Mouse (Mus musculus) mature B cell (primary cell): Measurements from ENCODE around the gene Nxf1.
"Not testable (repeated sequence)": the region's sequence is repeated elsewhere in the genome, so short reads cannot be mapped to it uniquely, and the experiment has no call there.

Experiments
- in situ Hi-C: fragments of 300-500 bp; cut with MboI; formaldehyde crosslinking; loops from 2 replicates; pipeline ENCODE4 v1.14.3; 2019

Gene Nxf1

DNA sequence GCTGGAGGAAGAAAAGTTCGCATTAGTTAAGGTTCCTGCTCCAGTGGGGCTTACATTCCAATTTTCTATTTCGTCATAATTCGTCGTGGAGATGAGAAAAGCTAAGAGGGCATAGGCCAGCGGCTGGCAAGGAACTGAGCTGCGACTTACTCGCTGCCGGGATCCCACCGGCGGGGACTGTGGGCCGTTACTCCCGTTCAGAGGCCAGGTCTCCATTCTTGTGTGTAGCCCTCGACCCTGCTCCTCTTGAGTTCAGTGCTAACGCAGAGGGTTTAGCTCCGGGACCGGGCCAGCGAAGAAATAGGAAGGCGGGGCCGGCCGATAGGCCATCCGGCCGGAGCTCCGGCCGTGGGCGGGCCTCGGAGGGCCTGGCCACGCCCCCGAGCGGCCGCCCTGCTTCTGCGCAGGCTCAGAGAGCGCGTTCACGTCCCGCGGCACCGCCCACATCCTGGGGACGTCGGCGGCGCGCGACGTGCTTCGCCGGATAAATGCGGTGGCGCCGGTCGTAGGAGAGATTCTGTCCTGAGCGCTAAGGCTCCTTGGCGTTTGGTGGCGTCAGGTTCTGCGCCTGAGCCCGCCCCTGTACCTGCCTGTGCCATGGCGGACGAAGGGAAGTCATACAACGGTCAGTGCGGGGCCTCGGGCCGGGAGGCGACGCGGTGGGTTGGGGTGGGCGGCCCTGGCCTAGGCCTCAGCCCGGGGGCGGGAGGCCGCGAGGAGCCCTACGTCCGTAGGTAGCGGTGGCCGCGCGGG is at the start of gene Nxf1:
TSS of gene Nxf1 (plus strand) at position 439 of the 753 bp plus-strand sequence.
- in situ Hi-C loops = no loop called here

DNA sequence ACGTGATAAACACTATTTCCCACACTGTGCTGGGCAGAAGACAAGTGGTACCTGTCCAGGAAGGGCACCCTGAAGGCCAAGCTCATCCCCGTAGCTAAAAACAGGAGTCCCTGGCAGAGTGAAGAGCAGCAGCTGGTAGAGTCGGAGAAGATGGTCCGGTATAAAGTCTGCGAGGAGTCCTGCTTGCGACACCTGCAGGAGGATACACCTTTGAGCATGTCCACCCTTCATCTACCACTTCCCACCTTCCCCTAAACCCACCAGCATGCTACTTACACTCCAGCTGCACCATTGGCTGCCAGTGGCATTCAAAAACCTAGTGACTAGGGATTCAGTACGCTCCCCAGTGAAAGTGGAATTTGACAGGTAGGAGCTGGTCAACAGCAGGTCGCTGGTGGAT is 47.9 kb upstream of the Nxf1 start:
- in situ Hi-C loops = no loop called here

DNA sequence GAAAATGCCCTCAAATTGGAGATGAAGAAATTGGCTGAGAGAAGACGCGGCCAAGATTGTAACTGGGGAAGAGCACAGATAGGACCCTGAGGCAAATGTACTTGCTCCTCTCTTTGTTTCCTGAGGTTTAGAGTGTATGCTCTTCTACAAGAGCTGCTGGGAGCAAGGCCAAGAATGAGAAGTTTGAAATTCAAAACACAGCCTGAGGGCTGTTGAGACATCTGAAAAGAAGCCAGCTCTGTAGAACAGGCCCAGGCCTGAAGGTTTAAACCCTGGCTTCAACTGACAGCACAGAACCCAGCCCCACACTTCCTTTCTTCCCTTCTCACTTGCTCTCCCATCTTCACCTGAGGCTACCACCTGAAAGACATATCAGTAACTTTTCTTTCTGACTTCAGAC is 46.8 kb upstream of the Nxf1 start:
- in situ Hi-C loops = no loop called here

DNA sequence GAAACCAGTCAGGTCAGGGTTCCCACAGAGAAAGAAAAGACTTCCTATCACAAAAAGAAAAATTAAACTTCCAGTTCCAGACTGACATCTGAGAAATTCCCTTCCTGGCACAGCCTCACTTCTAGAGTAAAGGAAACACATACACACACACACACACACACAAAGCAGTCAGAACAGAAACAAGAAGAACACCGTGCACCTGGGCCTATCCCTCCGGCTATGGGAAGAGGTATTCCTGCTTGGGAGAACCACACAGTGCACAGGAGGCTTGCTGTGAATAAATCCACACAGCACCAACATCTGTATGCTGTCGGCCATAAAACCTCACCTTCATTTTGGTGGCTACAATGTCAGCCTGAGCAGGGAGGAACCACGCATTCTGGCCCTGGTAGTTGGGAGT is 45.4 kb upstream of the Nxf1 start:
- in situ Hi-C loops = no loop called here

DNA sequence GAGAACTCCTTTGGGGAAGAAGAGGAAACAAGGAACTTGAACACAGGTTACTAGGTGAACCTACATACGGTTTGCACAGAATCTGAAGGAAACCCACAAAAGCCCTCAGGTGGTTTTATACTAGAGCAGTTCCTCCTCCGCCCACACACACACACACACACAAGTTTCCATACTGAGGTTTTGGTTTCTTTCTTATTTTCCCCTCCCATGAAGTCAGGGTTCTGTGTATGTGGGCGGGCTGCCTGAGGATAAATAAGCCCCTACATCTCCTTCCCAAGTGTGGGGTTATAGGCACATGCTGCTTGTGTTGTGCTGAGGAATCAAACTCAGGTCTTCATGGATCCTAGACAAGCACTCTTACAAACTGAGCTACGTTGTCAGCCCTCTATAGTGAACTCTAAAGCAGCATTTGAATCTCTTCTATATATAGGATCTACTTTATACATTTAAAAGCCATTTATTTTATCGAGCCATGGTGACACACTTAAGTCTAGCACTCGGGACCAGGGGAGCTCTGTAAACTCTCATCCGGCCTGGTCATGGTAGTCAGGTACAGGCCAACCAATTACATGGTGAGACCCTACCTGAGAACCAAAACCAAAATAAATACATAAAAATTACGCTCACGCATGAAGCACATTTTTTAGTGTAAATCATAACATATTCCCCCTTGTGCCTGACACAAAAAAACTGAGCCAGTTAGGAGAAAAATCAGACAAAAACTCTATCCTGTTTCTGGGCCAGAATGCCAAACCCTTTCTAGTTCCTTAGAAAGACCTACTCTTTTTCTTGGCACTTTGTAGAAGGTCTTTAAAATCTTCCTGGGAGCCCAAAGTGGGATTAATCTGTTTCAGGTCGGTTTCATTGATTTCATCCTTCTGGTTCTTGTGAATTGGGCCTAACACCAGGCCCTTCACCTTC is 44.7 kb upstream of the Nxf1 start:
- in situ Hi-C loops = no loop called here

DNA sequence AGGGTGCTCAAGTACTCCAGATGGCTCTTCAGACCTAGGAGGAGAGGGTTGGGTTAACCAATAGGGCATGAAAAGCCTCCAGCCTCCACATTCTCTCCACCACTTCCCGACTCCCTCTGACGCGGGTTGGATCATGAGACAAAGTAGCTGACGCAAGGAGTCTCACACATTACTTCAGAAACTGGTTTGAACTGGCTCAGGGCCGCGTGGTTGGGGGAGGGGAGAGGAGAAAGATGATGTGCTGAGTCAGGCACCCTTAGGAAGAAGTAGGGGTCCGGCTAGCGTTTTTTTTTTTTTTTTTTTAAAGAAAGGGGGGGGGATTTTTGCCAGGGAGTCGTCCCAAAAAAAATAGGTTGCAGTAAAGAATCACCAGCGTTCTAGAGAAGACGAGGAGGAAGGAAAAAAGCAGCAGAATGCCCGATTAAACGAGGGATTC is 44.0 kb upstream of the Nxf1 start:
- in situ Hi-C loops = no loop called here

DNA sequence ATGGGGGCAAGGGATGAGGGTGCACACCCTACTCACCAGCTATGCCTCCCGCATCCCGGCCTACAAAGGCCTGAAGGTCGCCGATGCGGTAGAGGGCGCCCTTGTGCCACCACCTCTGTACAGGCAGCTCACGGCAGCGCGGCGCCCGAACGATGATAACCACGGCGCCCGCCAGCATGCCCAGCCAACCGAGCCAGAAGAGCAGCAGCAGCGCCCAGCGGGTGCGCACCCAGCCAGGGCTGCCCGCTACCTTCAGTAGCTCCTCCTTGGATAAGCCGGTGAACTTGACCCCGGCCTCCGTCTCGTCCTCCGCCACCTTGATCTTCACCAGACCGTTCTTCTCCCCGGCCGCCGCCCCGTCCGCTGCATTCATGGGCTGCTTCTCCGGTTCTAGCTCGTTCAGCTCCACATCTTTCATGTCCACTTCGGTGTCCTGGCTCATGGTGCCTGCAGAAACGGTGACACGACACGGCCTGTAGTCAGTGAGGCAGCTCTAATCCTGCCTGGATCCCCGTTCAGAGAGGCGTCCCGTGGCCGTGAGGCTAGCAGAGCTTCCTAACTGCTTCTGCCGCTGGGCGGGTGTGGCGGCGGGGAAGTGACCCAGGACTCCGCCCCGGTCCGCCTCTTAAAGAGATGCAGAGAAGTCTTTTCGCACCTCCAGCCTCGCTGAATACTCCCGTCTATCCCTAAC is 43.4 kb upstream of the Nxf1 start:
- in situ Hi-C loops = no loop called here

DNA sequence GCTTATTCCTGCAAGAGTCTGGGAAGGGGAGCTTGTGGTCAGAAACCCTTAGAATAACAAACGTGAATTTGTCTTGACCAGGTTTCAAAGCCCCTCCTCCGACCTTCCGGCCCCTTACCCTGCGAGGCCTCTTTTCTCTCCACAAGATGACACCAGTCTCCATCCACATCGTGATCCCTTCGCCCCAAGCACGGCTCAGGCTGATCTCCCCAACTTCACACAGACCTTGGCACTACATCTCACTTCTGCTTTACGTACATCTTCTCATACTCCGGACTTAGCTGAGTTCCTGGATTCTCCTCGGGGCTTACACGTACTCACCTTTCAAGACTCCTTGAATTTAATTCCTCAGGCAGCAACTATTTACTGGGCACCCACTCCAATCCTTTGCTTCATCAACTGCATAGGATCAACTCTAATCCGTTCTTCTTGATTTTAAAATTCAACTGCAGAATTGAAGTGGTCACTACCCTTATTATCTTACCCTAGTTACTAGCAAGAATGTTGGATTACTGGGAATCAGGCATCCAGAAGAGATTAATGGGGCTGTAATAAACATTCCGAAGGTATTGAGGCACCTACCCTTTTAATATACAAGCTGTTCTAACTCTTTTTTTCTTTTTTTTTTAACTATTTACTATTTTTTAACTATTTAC is 42.7 kb upstream of the Nxf1 start:
- in situ Hi-C loops = no loop called here

DNA sequence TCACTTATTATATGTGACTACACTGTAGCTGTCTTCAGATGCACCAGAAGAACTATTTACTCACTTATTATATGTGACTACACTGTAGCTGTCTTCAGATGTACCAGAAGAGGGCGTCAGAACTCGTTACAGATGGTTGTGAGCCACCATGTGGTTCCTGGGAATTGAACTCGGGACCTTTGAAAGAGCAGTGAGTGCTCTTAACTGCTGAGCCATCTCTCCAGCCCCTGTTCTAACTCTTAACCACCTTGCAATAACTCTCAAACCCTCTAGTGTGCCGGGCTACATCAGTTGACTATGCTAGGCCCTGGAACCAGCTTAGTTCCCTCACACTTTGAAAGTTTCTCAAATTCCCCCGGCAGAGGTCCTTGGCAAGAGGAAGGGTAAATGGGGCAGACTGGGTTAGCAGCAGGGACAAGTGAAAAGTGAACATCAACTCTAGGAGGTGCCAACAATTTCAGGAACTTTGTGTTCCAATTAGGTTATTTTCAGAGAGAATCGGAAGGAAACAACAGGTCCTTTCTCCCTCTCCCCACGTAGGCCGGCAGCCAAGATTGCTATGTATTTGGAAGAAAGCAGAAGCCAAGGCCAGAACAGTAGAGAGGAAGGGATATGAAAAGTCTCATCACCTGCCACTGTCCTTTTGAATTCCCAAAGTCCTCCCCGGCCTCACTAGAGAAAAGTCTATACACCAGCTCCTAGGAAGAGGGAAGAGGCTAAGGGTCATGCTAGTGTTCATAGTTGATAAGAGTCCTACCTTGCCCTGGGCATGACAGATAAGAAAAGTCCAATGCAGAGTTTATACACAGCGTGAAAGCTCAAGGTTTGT is 42.0 kb upstream of the Nxf1 start:
- in situ Hi-C loops = no loop called here

DNA sequence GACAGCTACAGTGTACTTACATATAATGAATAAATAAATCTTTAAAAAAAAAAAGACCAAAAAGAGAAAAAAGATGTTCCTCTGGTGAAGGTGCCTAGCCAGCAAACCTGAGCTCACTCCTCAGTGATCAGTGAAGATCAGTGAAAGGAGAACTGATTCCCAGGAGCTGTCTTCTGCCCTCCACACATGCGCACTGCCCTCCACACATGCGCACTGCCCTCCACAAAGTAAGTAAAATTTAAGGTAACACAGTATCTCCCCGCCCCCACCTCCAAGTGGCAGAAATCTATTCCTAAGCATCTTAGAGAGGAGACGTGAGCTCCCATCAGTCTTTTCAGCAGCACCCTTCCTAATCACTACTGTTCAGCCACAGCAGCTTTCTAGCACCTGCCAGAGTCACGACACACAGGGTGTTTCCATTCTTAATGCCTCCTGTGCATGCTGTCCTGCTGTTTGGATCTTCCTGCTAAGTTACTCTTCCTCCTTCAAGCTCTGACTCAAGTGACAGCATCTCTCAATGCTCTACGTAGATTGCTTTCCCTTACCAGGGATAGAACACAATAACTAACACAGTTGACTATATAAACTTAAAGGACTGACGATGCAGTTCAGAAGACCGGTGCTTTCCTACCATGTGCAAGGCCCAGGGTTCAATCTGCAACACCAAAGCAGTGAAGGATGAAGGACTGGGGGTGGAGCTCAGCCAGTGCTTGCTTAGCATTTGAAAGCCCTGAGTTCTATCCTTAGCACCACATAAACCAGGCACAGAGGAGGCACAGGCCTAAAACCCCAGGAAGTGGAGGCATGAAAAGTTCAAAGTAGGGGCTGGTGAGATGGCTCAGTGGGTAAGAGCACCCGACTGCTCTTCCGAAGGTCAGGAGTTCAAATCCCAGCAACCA is 40.8 kb upstream of the Nxf1 start:
- in situ Hi-C loops = no loop called here

DNA sequence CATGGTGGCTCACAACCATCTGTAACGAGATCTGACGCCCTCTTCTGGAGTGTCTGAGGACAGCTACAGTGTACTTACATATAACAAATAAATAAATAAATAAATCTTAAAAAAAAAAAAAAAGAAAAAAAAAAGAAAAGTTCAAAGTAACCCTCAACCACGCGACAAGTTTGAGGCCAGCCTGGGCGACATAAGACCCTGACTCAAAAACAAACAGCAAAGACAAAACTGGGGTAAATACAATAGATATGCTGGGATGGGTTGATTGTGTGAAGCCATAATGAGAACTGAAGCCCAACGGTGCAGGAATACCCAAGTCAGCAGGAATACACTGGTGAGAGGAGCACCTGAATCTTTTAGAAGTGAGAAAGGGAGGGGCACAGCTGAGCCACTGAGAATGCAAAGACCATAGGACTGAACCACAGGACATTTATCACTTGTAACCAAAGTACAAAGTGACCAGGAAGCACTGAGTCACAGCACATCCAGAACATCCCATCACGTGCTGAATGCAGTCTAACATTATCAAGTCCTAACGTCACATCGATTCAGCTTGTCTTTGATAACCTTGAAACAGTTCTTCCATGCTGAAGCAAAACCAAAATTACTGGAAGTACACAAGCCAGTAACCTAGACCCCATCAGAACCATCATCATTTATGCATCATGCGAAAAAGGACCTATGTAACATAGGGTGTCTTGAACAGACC is 40.0 kb upstream of the Nxf1 start:
- in situ Hi-C loops = no loop called here

DNA sequence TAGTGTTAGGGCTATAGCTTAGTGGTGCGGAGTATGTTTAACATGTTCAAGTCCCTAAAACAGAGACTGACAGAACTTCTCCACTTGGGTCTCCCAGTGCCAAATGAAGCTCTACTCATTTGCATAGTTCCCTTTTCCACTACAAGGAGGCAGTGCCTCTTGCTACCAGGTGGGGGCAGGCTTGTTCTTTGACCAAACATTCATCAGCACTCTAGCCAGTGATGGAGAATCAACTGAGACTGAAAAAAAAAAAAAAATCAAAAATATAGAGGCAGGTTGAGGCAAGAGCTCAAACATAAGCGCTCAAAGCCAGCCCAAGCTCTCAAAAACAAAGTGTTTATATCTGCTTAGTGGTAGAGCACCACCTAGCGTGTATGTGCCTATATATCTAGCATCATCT is 38.5 kb upstream of the Nxf1 start:
- in situ Hi-C loops = no loop called here

DNA sequence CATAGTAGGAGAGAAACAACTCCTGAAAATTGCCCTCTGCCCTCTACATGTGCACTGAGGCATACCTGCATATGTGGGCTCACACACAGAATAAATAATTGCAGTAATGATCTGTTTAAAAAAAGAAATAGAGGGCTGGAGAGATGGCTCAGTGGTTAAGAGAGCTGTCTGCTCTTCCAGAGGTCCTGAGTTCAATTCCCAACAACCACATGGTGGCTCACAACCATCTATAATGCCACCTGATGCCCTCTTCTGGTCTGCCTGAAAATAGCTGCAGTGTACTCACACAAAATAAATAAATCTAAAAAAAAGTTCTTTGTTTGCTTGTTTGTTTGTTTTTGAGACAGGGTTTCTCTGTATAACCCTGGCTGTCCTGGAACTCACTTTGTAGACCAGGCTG is 37.8 kb upstream of the Nxf1 start:
- in situ Hi-C loops = not testable (repeated sequence)

DNA sequence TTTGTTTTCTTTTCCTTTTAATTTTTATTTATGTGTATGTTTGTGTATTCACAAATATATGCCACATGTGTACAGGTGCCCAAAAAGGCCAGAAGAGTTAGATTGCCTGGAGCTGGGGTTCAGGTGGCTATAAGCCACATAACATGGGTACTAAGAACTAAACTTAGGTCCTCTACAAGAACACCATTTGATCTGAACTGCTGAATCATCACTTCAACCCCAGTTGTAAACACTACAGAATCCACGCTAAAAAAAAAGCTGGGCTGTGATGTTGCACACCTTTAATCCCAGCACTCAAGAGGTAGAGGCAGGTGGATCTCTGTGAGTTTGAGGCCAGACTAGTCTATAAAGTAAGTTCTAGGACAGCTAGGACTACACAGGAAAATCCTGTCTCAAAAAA is 35.5 kb upstream of the Nxf1 start:
- in situ Hi-C loops = no loop called here

DNA sequence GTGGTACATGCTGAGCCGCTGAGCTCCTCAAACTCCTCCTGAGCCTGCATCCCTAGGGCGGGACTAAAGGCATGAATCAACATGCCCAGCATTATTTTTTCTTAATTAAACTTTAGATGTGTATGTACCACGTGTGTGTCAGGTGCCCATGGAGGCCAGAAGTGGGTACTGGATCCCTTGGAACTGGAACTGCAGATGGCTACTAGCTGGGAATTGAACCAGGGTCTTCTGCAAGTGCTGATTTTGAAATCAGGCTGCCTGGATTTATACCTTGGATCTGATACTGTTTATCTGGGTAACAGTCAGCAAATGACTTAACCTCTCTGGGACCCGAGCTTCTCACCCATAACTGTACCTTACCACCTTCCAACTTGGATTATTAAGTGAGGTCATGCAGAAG is 34.9 kb upstream of the Nxf1 start:
- in situ Hi-C loops = no loop called here

DNA sequence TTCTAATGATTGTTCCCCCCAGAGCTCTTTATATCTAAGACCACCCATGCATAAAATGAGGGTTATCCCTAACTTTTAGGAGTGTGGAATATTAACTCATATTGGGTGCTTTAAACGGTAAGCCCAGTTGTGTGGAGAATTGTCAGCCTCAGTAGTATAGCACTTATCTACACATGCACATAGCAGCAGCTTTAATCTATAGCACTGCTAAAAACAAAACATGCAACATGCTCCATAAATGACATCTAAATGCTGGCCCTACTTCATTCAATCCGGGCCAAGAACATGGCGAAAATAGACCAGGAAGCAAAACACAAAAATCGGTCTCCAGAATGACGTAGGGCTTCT is 34.3 kb upstream of the Nxf1 start:
- in situ Hi-C loops = no loop called here

DNA sequence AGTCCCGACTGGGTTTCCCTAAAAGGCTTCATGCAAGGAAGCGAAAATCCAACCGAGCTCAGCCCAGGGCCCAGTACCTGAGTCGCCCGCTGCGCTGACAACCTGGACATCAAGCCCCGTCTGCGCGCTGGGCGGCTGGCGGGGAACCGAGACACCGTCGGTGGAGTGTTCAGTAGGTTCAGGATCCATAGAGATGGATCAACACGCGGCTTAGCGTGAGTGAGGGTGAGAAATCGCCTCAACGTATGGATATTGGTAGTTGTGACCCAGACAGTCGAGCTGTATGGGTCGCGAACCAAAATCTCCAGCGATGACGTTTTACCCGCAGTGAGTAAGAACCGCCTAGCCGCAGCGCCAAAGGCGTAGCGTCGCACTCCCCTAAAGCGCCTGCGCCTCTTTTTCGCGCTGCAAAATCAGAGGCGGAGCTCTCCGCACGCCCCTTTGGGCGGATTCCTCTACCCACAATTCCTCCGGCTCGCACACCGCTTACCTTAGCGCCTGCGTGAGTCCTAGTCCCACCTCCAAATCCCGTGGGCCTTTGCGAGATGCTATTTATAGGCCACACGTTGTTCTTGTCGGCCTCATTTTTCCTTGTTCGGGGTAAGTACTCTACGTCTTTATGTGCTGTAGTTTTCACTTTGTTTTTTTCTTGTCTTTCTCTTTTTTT is 33.8 kb upstream of the Nxf1 start, which contains the start of gene Slc3a2:
TSS of gene Slc3a2 (minus strand) at position 463 of the 667 bp plus-strand sequence.
- in situ Hi-C loops = no loop called here

DNA sequence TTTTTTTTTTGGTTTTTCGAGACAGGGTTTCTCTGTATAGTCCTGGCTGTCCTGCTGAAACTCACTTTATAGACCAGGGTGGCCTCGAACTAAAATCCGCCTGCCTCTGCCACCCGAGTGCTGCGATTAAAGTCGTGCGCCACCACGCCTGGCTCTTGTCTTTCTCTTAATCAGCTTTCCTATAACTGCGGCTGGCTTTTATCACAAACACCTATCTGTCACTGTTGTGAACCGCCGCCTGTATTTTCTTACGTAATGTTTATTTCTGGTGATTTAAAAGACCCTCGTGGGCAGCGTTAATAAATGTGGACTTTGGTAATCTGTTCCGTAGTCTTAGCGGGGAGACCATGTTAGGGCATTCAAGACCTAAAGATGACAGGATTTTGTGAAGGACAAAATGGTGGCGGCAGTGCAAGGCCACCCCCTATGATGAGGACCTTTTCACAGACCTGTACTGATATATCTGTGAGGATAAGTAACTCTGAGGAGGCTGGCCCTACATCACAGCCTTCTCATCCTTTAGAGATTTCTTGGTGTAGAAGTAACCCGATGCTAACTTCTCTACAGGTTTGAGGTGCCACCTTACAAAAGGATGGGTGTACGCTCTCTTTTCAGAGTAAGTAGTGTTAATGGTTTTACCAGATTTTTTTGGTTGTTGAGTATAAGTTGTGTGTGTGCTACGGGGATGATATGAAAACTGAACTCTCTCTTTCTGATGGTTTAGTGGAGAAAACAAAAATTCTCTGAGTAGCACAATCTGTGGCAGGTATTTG is 33.1 kb upstream of the Nxf1 start:
- in situ Hi-C loops = no loop called here
